Mouse (Mus musculus) kidney, embryonic 14.5 days (tissue): ENCODE measurements around the gene Lsmem1. TPM values are rescaled to one million over a fixed set of nuclear protein-coding genes. Genes with fewer than 3 reads are reported as not detected.

Source experiments
- ATAC-seq: fragments of 200-750 bp; cut with Nextera tagmentation; 2 replicates; pipeline ENCODE4 v1.8.0; 2017; ENCODE audit warnings: moderate number of reproducible peaks, mild to moderate bottlenecking, moderate TSS enrichment, moderate library complexity; ENCODE audit not compliant: low FRiP score, low TSS enrichment
- H3K27ac ChIP-seq: fragments of 300-500 bp; sonication (generic); 2 replicates; pipeline ENCODE4 v1.5.1; 2014; ENCODE audit warnings: low read depth, mild to moderate bottlenecking, low read length, moderate library complexity, mixed read lengths
- H3K27me3 ChIP-seq: fragments of 300-500 bp; sonication (generic); 2 replicates; pipeline ENCODE4 v1.6.1; 2014; ENCODE audit warnings: mild to moderate bottlenecking, low read length; ENCODE audit not compliant: control insufficient read depth, insufficient read depth
- H3K36me3 ChIP-seq: fragments of 300-500 bp; sonication (generic); 2 replicates; pipeline ENCODE4 v1.6.1; 2014; ENCODE audit warnings: low read length, mixed read lengths; ENCODE audit not compliant: control insufficient read depth, insufficient read depth
- H3K4me1 ChIP-seq: fragments of 300-500 bp; sonication (generic); 2 replicates; pipeline ENCODE4 v1.6.1; 2014; ENCODE audit warnings: low read length, mixed read lengths; ENCODE audit not compliant: control insufficient read depth, insufficient read depth
- H3K4me2 ChIP-seq: fragments of 300-500 bp; sonication (generic); replicated peaks from 2 replicates; pipeline ENCODE4 v1.6.1; 2014; ENCODE audit warnings: low read depth, mild to moderate bottlenecking, low read length
- H3K4me3 ChIP-seq: fragments of 300-500 bp; sonication (generic); 2 replicates; pipeline ENCODE4 v1.5.1; 2014; ENCODE audit warnings: mild to moderate bottlenecking, low read length
- H3K9ac ChIP-seq: fragments of 300-500 bp; sonication (generic); 2 replicates; pipeline ENCODE4 v1.6.1; 2014; ENCODE audit warnings: low read depth, mild to moderate bottlenecking, low read length, moderate library complexity
- H3K9me3 ChIP-seq: fragments of 300-500 bp; sonication (generic); 2 replicates; pipeline ENCODE4 v1.6.1; 2016; ENCODE audit warnings: low read length; ENCODE audit not compliant: control insufficient read depth
- WGBS: fragments of 180-500 bp; shearing (Covaris S2); extraction: QIAGEN DNeasy Blood & Tissue Kit; methylation state at CpG from one replicate; pipeline ENCODE4 v1.1.7; 2014; 5-methylcytosine and 5-hydroxymethylcytosine counted together
- microRNA counts: library from miRNA; unstranded; fragments of <30 nt; microRNA quantifications from one replicate; lab custom pipeline; 2017
- microRNA-seq: library from miRNA; unstranded; fragments of <30 nt; microRNA quantifications from one replicate; pipeline ENCODE4, GENCODE M21; 2016
- polyA plus RNA-seq: library from polyadenylated mRNA; unstranded; fragments of >200 nt; fragmentation: Nextera tagmentation; extraction: Ambion mirVana; gene quantifications from 2 replicates; pipeline ENCODE4 v1.2.1, GENCODE M21; 2014

Lsmem1 gene
- polyA plus RNA-seq, 1 experiment from 2014 or later = not detected

GRCm38 (mm10) chr12:40134529-40134928 lies 64.8 kb downstream of the Lsmem1 start:
- ATAC-seq = no peak
- WGBS = 43% methylated on average over 11 of the region's 11 CpGs

GRCm38 (mm10) chr12:40133573-40134271 lies 65.6 kb downstream of the Lsmem1 start, which contains the start of gene Scin:
Scin (minus strand) TSS chr12:40134228.
- WGBS = under 1% methylated on average over 39 of the region's 39 CpGs
- peak within 1 kb of the TSS; percentile 81 for H3K4me2 ChIP-seq
- H3K4me3 ChIP-seq = peak within 1 kb of the TSS; percentile 51
- H3K9ac ChIP-seq = peak within 1 kb of the TSS; percentile 42; the same call in 1 of the 2 replicates
- no peak within 1 kb of the TSS for H3K27ac ChIP-seq
- peak; percentile 75 for ATAC-seq
- no peaks in the 10 kb centered on the region for H3K36me3 ChIP-seq
- H3K4me1 ChIP-seq = 0 out of 2 replicates have a peak, but pooled peaks cover 3% of the 10 kb centered on the region
- peaks cover 18% of the 10 kb centered on the region for H3K27me3 ChIP-seq
- H3K9me3 ChIP-seq = no peaks in the 10 kb centered on the region

More at GRCm38 (mm10) chr12:40134529-40134928, 64.8 kb downstream of the Lsmem1 start:
- H3K9ac ChIP-seq = no peak overlapping the region
- peaks cover 18% of the 10 kb centered on the region for H3K27me3 ChIP-seq
- no peak overlapping the region for H3K27ac ChIP-seq
- no peaks in the 10 kb centered on the region for H3K36me3 ChIP-seq
- H3K9me3 ChIP-seq = no peaks in the 10 kb centered on the region
- H3K4me1 ChIP-seq = 0 out of 2 replicates have a peak, but pooled peaks cover 3% of the 10 kb centered on the region
- H3K4me3 ChIP-seq = peak overlapping the region; percentile 51
- H3K4me2 ChIP-seq = peak overlapping the region; percentile 81

GRCm38 (mm10) chr12:40133194-40133572 lies 66.1 kb downstream of the Lsmem1 start:
- peaks cover 18% of the 10 kb centered on the region for H3K27me3 ChIP-seq
- ATAC-seq = no peak
- H3K4me3 ChIP-seq = peak overlapping the region; percentile 51
- 0 out of 2 replicates have a peak, but pooled peaks cover 3% of the 10 kb centered on the region for H3K4me1 ChIP-seq
- H3K9me3 ChIP-seq = no peaks in the 10 kb centered on the region
- H3K9ac ChIP-seq = peak overlapping the region; percentile 42; the same call in 1 of the 2 replicates
- H3K36me3 ChIP-seq = no peaks in the 10 kb centered on the region
- no peak overlapping the region for H3K27ac ChIP-seq
- WGBS = 17% methylated on average over 10 of the region's 10 CpGs
- H3K4me2 ChIP-seq = peak overlapping the region; percentile 81

MicroRNA genes within 50 kb of the gene (microRNA counts, 519-probe panel; counts per million panel counts)
- not detected for microRNA mmu-miR-1938 (lab: Ali Mortazavi, UCI)

Small RNAs within 50 kb of the gene (microRNA-seq; reads per million reads assigned to microRNA genes)
- not detected for gene Mir1938

Other genes with a start within 250 kb of the Lsmem1 start
- 48.1 and 50.2 TPM in 2 replicates for gene Arl4a, start 161.5 kb downstream of the Lsmem1 start, polyA plus RNA-seq
- 5.2 and 8.4 TPM in 2 replicates for gene Scin, start 65.3 kb downstream of the Lsmem1 start, polyA plus RNA-seq
- gene Ifrd1, start 49.0 kb upstream of the Lsmem1 start, polyA plus RNA-seq = 128 and 131 TPM in 2 replicates
- gene Zfp277, start 246.4 kb upstream of the Lsmem1 start, polyA plus RNA-seq = 48.4 and 51.9 TPM in 2 replicates
- 12.2 and 17.9 TPM in 2 replicates for gene Dock4, start 246.5 kb upstream of the Lsmem1 start, polyA plus RNA-seq